Mouse (Mus musculus) limb, embryonic 10.5 days (tissue): Measurements from ENCODE around the gene Ckap2l. TPM values are rescaled to one million over a fixed set of nuclear protein-coding genes. Genes with fewer than 3 reads are reported as not detected.
A peak's percentile ranks its signal among the peaks of the same experiment; 100 is the strongest.

Experiments
- DNase-seq: peaks from one replicate; pipeline ENCODE4 v3.0.0-alpha.2; 2017; ENCODE audit warnings: low spot score
- H3K27ac ChIP-seq: fragments of 300-500 bp; sonication (generic); 2 replicates; pipeline ENCODE4 v1.5.1; 2016; ENCODE audit warnings: mild to moderate bottlenecking
- H3K27me3 ChIP-seq: fragments of 300-500 bp; sonication (generic); 2 replicates; pipeline ENCODE4 v1.6.1; 2016; ENCODE audit warnings: low read depth, mild to moderate bottlenecking; ENCODE audit not compliant: poor library complexity, severe bottlenecking
- H3K36me3 ChIP-seq: fragments of 300-500 bp; sonication (generic); 2 replicates; pipeline ENCODE4 v1.6.1; 2016; ENCODE audit warnings: mild to moderate bottlenecking, moderate library complexity
- H3K4me1 ChIP-seq: fragments of 300-500 bp; sonication (generic); 2 replicates; pipeline ENCODE4 v1.6.1; 2016
- H3K4me3 ChIP-seq: fragments of 300-500 bp; sonication (generic); 2 replicates; pipeline ENCODE4 v1.5.1; 2016; ENCODE audit warnings: mild to moderate bottlenecking, moderate library complexity
- H3K9me3 ChIP-seq: fragments of 300-500 bp; sonication (generic); replicated peaks from 2 replicates; pipeline ENCODE4 v1.6.1; 2016; ENCODE audit warnings: mild to moderate bottlenecking
- whole genome bisulfite sequencing: fragments of 180-500 bp; shearing (Covaris S2); methylation state at CpG from one replicate; pipeline ENCODE4 v1.1.7; 2016; 5-methylcytosine and 5-hydroxymethylcytosine counted together
- polyA plus RNA-seq: library from polyadenylated mRNA; unstranded; fragments of >200 nt; fragmentation: Nextera tagmentation; extraction: Ambion mirVana; gene quantifications from 2 replicates; pipeline ENCODE4 v1.2.1, GENCODE M21; 2016

The Ckap2l gene
- polyA plus RNA-seq, 1 experiment from 2014 or later, result 62.8 TPM

DNA sequence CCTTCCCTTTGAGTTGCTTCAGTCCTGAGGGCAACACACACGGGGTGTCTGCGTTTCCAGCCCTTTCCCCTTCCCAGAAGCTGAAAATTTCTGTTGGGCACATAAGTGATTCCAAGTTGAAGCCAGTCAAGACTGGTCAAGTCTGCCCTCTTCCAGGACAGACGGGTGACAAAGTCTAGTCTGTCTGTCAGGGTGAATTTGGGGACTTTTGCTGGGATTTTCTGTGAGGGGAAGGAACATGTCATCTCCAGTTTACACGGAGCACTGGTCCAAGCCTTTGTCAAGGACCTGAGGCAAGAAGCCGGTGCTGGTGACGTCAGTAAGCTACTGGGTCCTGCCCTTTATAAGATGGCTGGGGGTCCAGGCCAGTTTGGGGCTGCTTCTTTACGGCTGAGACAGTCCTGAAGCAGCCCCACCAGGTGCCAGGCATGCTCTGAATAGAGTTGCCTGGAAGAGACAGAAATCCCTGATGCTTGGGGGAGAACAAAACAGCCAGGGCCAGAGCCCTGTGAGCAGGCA, 69.9 kb downstream of the Ckap2l start:
- 86% methylated on average over 7 of the region's 7 CpGs for WGBS
- no peaks in the 10 kb centered on the region for H3K27me3 ChIP-seq
- DNase-seq, result no peak
- no peaks in the 10 kb centered on the region for H3K9me3 ChIP-seq
- H3K4me3 ChIP-seq, result no peak overlapping the region
- H3K27ac ChIP-seq, result peak overlapping the region; percentile 61; the same call in 1 of the 2 replicates
- H3K36me3 ChIP-seq, result no peaks in the 10 kb centered on the region
- H3K4me1 ChIP-seq, result peaks cover 12% of the 10 kb centered on the region

DNA sequence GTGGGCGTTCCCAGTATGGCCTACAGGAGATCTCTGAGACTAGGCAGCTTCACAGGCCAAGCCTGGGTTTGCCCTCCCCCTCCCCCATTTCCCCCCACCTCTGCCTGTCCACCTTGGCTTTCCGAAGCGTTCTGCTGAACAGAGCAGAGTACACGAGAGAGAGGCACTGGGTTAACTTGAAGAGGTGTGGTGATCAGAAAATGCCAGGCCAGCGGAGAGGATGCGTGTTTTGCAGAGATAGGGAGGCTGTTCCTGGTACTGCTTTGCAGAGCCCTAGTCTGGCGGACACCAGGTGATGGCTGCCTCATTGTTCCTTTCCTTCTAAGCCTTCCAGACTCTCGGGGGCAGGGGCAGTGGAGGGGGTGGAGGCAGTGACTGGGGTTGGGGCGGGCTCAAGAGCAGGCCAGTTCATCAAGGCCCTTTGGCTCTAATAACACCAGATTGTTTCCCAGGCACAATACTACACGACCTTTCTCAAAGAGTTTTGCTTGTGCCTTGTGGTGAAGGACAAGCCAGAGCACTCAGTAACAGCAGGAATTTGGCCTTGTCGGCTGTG, 70.6 kb downstream of the Ckap2l start:
- DNase-seq, result no peak
- H3K4me1 ChIP-seq, result peaks cover 14% of the 10 kb centered on the region
- H3K27me3 ChIP-seq, result no peaks in the 10 kb centered on the region

GRCm38 (mm10) chr2:129225251-129225819, 71.7 kb downstream of the Ckap2l start:
- DNase-seq, result no peak
- H3K27ac ChIP-seq, result no peak overlapping the region
- 93% methylated on average over 17 of the region's 17 CpGs for WGBS
- H3K4me3 ChIP-seq, result no peak overlapping the region
- no peaks in the 10 kb centered on the region for H3K27me3 ChIP-seq
- H3K36me3 ChIP-seq, result no peaks in the 10 kb centered on the region
- peaks cover 14% of the 10 kb centered on the region for H3K4me1 ChIP-seq
- H3K9me3 ChIP-seq, result no peaks in the 10 kb centered on the region

More for the DNA sequence above, 70.6 kb downstream of the Ckap2l start:
- Histone ChIP-seq H3K27ac (peak overlapping the region; percentile 61), H3K4me3 (no peak overlapping the region), H3K36me3 (no peaks in the 10 kb centered on the region), H3K9me3 (no peaks in the 10 kb centered on the region)
- WGBS, result 68% methylated on average over 11 of the region's 11 CpGs

- no peak overlapping the region for H3K27ac ChIP-seq
- no peak for DNase-seq
- H3K4me1 ChIP-seq, result peaks cover 14% of the 10 kb centered on the region
- no peaks in the 10 kb centered on the region for H3K27me3 ChIP-seq
- no peaks in the 10 kb centered on the region for H3K9me3 ChIP-seq
- WGBS, result 83% methylated on average over 4 of the region's 4 CpGs
- H3K36me3 ChIP-seq, result no peaks in the 10 kb centered on the region
- no peak overlapping the region for H3K4me3 ChIP-seq
Measured at GRCm38 (mm10) chr2:129224178-129224577, 72.8 kb downstream of the Ckap2l start.

DNA sequence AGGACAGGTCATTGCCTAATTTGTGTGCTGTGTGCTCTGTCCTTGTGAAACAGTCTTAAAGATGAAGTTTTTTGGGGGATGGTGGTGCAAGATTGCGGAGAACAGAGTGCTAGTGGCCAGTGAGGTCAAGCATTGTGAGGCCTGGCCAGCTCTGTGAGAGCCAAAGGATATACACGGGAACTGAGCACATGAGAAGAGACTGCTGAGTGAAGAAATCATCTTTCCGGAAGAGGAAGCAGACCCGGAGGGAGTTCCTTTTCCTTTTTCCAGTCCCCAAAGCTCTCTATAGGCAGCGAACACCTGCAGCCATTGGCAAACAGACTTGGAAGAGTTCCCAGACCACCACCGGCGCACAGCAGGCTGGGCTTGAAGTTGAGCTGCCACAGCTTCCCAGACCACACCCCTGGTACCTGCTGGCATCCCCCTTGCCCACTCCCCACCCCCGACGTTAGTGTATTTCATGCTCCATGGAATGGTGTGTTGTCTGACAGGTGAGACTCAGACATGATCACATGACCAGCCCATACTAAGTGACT, 75.8 kb downstream of the Ckap2l start:
- no peak for DNase-seq

DNA sequence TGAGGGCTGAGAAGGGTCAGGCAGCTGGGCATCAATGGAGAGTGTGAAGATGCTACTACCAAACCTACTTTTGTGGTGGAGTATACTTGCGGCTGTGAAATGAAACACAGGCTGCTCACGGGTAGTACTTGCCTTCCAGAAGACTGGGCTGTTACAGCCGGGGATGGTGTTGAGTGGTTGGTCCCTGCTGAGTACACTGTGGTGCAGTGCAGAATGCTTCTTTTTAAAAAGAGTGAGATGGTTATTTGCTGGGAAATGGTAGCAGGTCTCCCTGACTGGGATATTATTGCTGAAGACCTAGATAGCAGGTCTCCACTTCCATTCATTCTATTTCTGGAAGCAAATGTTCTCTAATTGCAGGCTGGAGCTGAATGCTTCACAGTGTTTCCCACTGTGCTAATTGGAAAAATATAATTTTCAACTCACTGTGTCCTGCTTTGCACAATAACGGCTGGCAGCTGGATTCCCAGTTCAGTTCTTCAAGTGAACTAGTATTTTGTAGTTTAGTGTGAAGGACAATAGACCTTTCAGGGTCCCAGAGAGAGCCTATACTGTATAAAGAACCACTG, 78.4 kb downstream of the Ckap2l start:
- no peak overlapping the region for H3K4me3 ChIP-seq
- H3K9me3 ChIP-seq, result no peaks in the 10 kb centered on the region
- peaks cover 2% of the 10 kb centered on the region for H3K36me3 ChIP-seq
- no peaks in the 10 kb centered on the region for H3K27me3 ChIP-seq
- H3K4me1 ChIP-seq, result peaks cover 20% of the 10 kb centered on the region
- 89% methylated on average over 4 of the region's 4 CpGs for WGBS
- no peak for DNase-seq
- 0 out of 2 replicates have a peak overlapping the region, but pooled peaks have one; percentile 25 for H3K27ac ChIP-seq

More for the DNA sequence above, 75.8 kb downstream of the Ckap2l start:
- Histone ChIP-seq H3K27me3 (no peaks in the 10 kb centered on the region), H3K4me3 (no peak overlapping the region), H3K36me3 (no peaks in the 10 kb centered on the region), H3K4me1 (peaks cover 21% of the 10 kb centered on the region), H3K27ac (no peak overlapping the region), H3K9me3 (no peaks in the 10 kb centered on the region)
- 81% methylated on average over 9 of the region's 9 CpGs for WGBS

Other genes with a start within 250 kb of the Ckap2l start
- gene Vinac1, start 249.0 kb downstream of the Ckap2l start, polyA plus RNA-seq, result 0.08 TPM in 1 of 2 replicates, not detected in the other
- 16.5 and 19.8 TPM in 2 replicates for gene Ttl, start 231.3 kb downstream of the Ckap2l start, polyA plus RNA-seq
- 48.8 and 53.4 TPM in 2 replicates for gene Polr1b, start 196.2 kb downstream of the Ckap2l start, polyA plus RNA-seq
- 26.6 and 28.9 TPM in 2 replicates for gene Chchd5, start 167.5 kb downstream of the Ckap2l start, polyA plus RNA-seq
- gene Slc20a1, start 98.4 kb downstream of the Ckap2l start, polyA plus RNA-seq, result 47.1 and 49.7 TPM in 2 replicates
- gene Il1a, start 12.8 kb upstream of the Ckap2l start, polyA plus RNA-seq, result not detected in 2 replicates
- not detected in 2 replicates for gene Il1b, start 73.9 kb upstream of the Ckap2l start, polyA plus RNA-seq
- gene F830045P16Rik, start 239.4 kb upstream of the Ckap2l start, polyA plus RNA-seq, result not detected in 2 replicates